ENCODE assay signal across 8 mouse cellular contexts in the genomic region with DNA sequence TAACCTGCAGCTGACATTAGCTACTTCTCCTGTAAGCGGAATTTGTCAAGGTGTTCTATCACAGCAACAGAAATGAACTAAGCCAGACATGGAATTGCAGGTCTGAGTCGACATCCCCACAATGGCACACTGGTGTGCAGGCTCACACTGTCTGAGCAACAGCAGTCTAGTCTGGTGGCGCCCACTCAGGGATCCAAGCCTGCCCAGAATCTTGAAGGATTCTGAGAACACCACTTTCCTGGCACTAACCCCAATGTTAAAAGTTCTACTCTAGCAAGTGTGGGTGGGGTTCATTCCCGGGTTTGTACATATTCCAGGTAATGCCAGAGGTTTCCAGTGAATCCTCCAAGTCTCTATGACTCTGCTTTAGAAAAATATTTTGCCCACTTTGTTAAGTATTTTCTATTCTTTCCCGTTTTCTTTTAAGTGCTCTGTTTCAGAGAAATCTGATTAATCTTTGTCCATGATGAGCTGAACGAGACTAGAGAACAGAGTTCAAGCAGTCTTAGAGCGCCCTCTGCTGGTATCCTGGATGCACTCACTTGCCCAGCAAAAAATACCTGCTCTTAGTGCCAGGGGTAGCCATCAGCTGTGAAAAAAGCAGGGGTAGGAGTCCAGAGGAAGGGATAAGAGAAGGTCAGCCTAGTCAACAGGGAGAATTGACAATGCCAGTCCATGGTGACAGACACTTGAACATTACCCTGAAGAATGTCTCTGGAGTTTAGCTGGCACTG. TPM values are rescaled to one million over a fixed set of nuclear protein-coding genes. Genes with fewer than 3 reads are reported as not detected.
DNase-seq lines count a peak whose midpoint lies in the region; ATAC-seq and TF ChIP-seq lines count a peak whose summit lies in the region.

No protein-coding gene starts in this region.

- ATAC-seq in Patski: peak; percentile 82
- peak; percentile 48 for ATAC-seq in kidney, postnatal 0 days (replicated peaks; ENCODE audit: low FRiP score, low read depth)
- ATAC-seq in neutrophil, adult 5-6 weeks (ENCODE audit: extremely low read depth, insufficient number of reproducible peaks, low FRiP score, poor library complexity, severe bottlenecking): peak; percentile 65; the same call in 1 of the 2 replicates

- H3K4me2 ChIP-seq in kidney, postnatal 0 days (ENCODE audit: low read length): no peak overlapping the region

- CTCF ChIA-PET in Patski (lab: Charles Lee): interaction anchor here (0.8 to 3.6 kb wide), 24 partner anchors 8 to 316 kb away, joined by 3 to 32 read pairs (median 4); a partner anchor contains a TSS

- H3K4me3 ChIP-seq in kidney, postnatal 0 days (replicated peaks; ENCODE audit: low read depth, low read length): no peak overlapping the region

- no peaks in the 10 kb centered on the region for H3K9me3 ChIP-seq in kidney, postnatal 0 days (replicated peaks; ENCODE audit: low read length)

- no peaks in the 10 kb centered on the region for H3K36me3 ChIP-seq in kidney, postnatal 0 days (ENCODE audit: insufficient read depth, low read length)

- no peak overlapping the region for H3K27ac ChIP-seq in kidney, postnatal 0 days

- no peak overlapping the region for H3K9ac ChIP-seq in kidney, postnatal 0 days (ENCODE audit: low read depth, low read length)

- 54% methylated on average over 7 of the region's 7 CpGs for WGBS in kidney, postnatal 0 days

- POLR2A ChIA-PET in Patski (lab: Charles Lee): no interaction called here

- no peaks in the 10 kb centered on the region for H3K27me3 ChIP-seq in Patski
- no peaks in the 10 kb centered on the region for H3K27me3 ChIP-seq in kidney, postnatal 0 days (ENCODE audit: insufficient read depth, low read length)

- H3K4me1 ChIP-seq in kidney, postnatal 0 days (replicated peaks; ENCODE audit: insufficient read depth, low read length): no peaks in the 10 kb centered on the region

- DNase-seq in A20 (ENCODE audit: low read depth, low spot score): peak; percentile 71
- peak; percentile 43 for DNase-seq in Patski (ENCODE audit: low read depth, low spot score)
- peak; percentile 90 to 96 for DNase-seq in cerebellum, postnatal 10 days
- peak; percentile 76 to 89 for DNase-seq in frontal cortex, postnatal 36 days (ENCODE audit: low spot score in 2 of 2)
- DNase-seq in kidney, postnatal 0 days (ENCODE audit: low spot score): peak; percentile 92
- DNase-seq in lung, adult 18-20 months: peak; percentile 25 to 50
- DNase-seq in thymus, adult 18-20 months: peak; percentile 27 to 58

- in situ Hi-C loops in Patski (cut with MboI; ENCODE audit: low pct_unique_long_range_greater_than_20kb): loop anchor here (5.0 to 25.0 kb wide), 2 partner anchors 243 to 503 kb away; a partner anchor contains a TSS

- peak; percentile 96 for TF ChIP-seq CTCF in Patski (IDR thresholded peaks at IDR 0.05)
- peak; percentile 98 for TF ChIP-seq CTCF in kidney, postnatal 0 days (IDR thresholded peaks at IDR 0.05; ENCODE audit: low read depth)

RNA-seq across cellular contexts. Expression of a gene that starts 29.9 kb away (rescaled TPM):
- 12.0 TPM for polyA plus RNA-seq in Patski (2021)
- polyA plus RNA-seq in kidney, postnatal 0 days (2015; fragmentation: Nextera tagmentation; extraction: Ambion mirVana): 29.9 and 37.3 TPM in 2 replicates
- total RNA-seq in neutrophil, adult 5-6 weeks (2017): 10.2 and 14.1 TPM in 2 replicates

Comparison
In these comparisons a context has a peak if more than half of its experiments do, and no peak if none do; other contexts are left out.
1. DNase-seq: peak in every context shown above with its lines; median percentile 93 in cerebellum, postnatal 10 days; 92 in kidney, postnatal 0 days; 82 in frontal cortex, postnatal 36 days; 71 in A20; 43 in Patski; 42 in thymus, adult 18-20 months; 38 in lung, adult 18-20 months.